Mouse (Mus musculus) splenic B cell, adult 2 months (primary cell): ENCODE measurements around the gene Fnbp1.

Experiments
- DNase-seq: peaks from one replicate; pipeline ENCODE4 v3.0.0-alpha.2; 2011; ENCODE audit warnings: low read depth, low spot score
- H3K27me3 ChIP-seq: 2 replicates; pipeline ENCODE4 v1.6.1; 2012; ENCODE audit warnings: mild to moderate bottlenecking, low read length, moderate library complexity, mixed read lengths; ENCODE audit not compliant: control insufficient read depth, poor library complexity, insufficient read depth, severe bottlenecking
- H3K36me3 ChIP-seq: 2 replicates; pipeline ENCODE4 v1.6.1; 2012; ENCODE audit warnings: mild to moderate bottlenecking, low read length, moderate library complexity, mixed read lengths; ENCODE audit not compliant: control insufficient read depth, poor library complexity, insufficient read depth, severe bottlenecking

Gene Fnbp1

GRCm38 (mm10) chr2:31105279-31105678, 36.5 kb downstream of the Fnbp1 start:
- Histone ChIP-seq H3K36me3 (peaks cover 5% of the 10 kb centered on the region), H3K27me3 (no peaks in the 10 kb centered on the region; the same call in 1 of the 2 replicates)
- DNase-seq = no peak

GRCm38 (mm10) chr2:31103321-31103720, 38.5 kb downstream of the Fnbp1 start:
- H3K27me3 ChIP-seq = no peaks in the 10 kb centered on the region; the same call in 1 of the 2 replicates
- no peak for DNase-seq
- peaks cover 5% of the 10 kb centered on the region for H3K36me3 ChIP-seq

- H3K36me3 ChIP-seq = peaks cover 5% of the 10 kb centered on the region
- no peaks in the 10 kb centered on the region; the same call in 1 of the 2 replicates for H3K27me3 ChIP-seq
- no peak for DNase-seq
These were observed 40.5 kb downstream of the Fnbp1 start for GRCm38 (mm10) chr2:31101285-31101684.

GRCm38 (mm10) chr2:31099079-31099478, 42.7 kb downstream of the Fnbp1 start:
- no peak for DNase-seq
- H3K27me3 ChIP-seq = no peaks in the 10 kb centered on the region
- H3K36me3 ChIP-seq = peaks cover 5% of the 10 kb centered on the region

GRCm38 (mm10) chr2:31098616-31099015, 43.2 kb downstream of the Fnbp1 start:
- no peaks in the 10 kb centered on the region for H3K27me3 ChIP-seq
- H3K36me3 ChIP-seq = peaks cover 5% of the 10 kb centered on the region
- DNase-seq = no peak

GRCm38 (mm10) chr2:31097276-31097675, 44.5 kb downstream of the Fnbp1 start:
- H3K36me3 ChIP-seq = peaks cover 2% of the 10 kb centered on the region
- H3K27me3 ChIP-seq = no peaks in the 10 kb centered on the region
- DNase-seq = no peak

GRCm38 (mm10) chr2:31096119-31096518, 45.7 kb downstream of the Fnbp1 start:
- Histone ChIP-seq H3K36me3 (peaks cover 2% of the 10 kb centered on the region), H3K27me3 (no peaks in the 10 kb centered on the region)
- no peak for DNase-seq

- H3K36me3 ChIP-seq = peaks cover 3% of the 10 kb centered on the region
- no peak for DNase-seq
- H3K27me3 ChIP-seq = no peaks in the 10 kb centered on the region
These were observed 47.2 kb downstream of the Fnbp1 start for GRCm38 (mm10) chr2:31094565-31094964.

- no peak for DNase-seq
- H3K27me3 ChIP-seq = no peaks in the 10 kb centered on the region
- H3K36me3 ChIP-seq = peaks cover 2% of the 10 kb centered on the region
These were observed 48.9 kb downstream of the Fnbp1 start for GRCm38 (mm10) chr2:31092939-31093338.

- H3K27me3 ChIP-seq = no peaks in the 10 kb centered on the region
- H3K36me3 ChIP-seq = peaks cover 2% of the 10 kb centered on the region; the same call in 1 of the 2 replicates
These were observed 50.6 kb downstream of the Fnbp1 start for GRCm38 (mm10) chr2:31091182-31091581.

GRCm38 (mm10) chr2:31089607-31090006, 52.2 kb downstream of the Fnbp1 start:
- DNase-seq = no peak
- H3K27me3 ChIP-seq = no peaks in the 10 kb centered on the region
- peaks cover 2% of the 10 kb centered on the region; the same call in 1 of the 2 replicates for H3K36me3 ChIP-seq

More at GRCm38 (mm10) chr2:31091182-31091581, 50.6 kb downstream of the Fnbp1 start:
- no peak for DNase-seq

- Histone ChIP-seq H3K36me3 (peaks cover 2% of the 10 kb centered on the region; the same call in 1 of the 2 replicates), H3K27me3 (no peaks in the 10 kb centered on the region)
- peak; percentile 55 for DNase-seq
These were observed 52.9 kb downstream of the Fnbp1 start for GRCm38 (mm10) chr2:31088871-31089270.

- peak; percentile 44 for DNase-seq
- H3K27me3 ChIP-seq = no peaks in the 10 kb centered on the region
- H3K36me3 ChIP-seq = peaks cover 2% of the 10 kb centered on the region; the same call in 1 of the 2 replicates
These were observed 53.8 kb downstream of the Fnbp1 start for GRCm38 (mm10) chr2:31087663-31088661.

GRCm38 (mm10) chr2:31087085-31087484, 54.7 kb downstream of the Fnbp1 start:
- no peak for DNase-seq
- H3K36me3 ChIP-seq = peaks cover 2% of the 10 kb centered on the region; the same call in 1 of the 2 replicates
- no peaks in the 10 kb centered on the region for H3K27me3 ChIP-seq

- peaks cover 2% of the 10 kb centered on the region; the same call in 1 of the 2 replicates for H3K36me3 ChIP-seq
- H3K27me3 ChIP-seq = no peaks in the 10 kb centered on the region
- DNase-seq = no peak
These were observed 55.3 kb downstream of the Fnbp1 start for GRCm38 (mm10) chr2:31086543-31086942.
